Mouse (Mus musculus) cerebellum, postnatal 25 days (tissue): Measurements from ENCODE around the gene Adcy6.

Experiments used
- DNase-seq, 2 experiments: peaks; one replicate each; pipeline ENCODE4 v3.0.0; 2021; ENCODE audit warnings: mixed read lengths in 2 of 2

Adcy6 gene

GRCm38 (mm10) chr15:98609331-98610130, at the start of gene Adcy6:
Adcy6 (minus strand) TSS chr15:98610076.
- peak; percentile 77 to 85 for DNase-seq

DNA sequence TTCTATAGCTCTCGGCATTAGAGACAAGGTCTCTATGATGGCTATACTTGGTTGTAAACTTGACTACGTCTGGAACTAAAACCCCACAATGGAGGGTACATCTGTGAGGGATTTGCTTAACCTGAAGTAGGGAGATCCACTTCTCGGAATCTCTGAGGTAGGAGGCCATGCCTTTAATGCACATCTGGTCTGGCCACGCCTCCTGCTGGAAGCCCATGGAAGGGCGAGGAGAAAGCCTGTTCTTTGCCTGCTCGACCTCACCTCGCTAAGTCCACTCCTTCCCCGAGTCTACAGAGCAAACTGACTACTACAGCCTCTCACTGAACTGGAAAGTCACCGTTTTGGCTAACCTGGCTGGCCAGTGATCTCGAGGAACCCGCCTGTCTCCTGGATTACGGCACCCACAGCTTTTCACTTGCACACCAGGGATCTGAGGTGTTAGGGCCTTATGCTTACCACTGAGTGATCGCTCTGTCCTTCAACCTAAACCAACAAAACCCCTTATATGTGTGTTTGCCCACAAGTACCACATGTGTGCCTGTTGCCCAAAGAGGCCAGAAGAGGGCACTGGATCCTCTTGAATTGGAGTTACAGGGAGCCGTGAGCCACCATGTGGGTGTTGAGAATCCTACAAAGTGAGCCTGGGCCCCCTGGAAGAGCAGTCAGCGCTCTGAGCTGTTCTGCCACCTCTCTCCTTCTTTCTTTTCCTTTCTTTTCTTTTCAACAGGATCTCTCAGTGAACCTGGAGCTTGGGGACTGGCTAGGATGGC, 47.3 kb upstream of the Adcy6 start:
- no peak for DNase-seq

- DNase-seq, result no peak
These were observed 42.3 kb upstream of the Adcy6 start for GRCm38 (mm10) chr15:98652174-98652573.

DNA sequence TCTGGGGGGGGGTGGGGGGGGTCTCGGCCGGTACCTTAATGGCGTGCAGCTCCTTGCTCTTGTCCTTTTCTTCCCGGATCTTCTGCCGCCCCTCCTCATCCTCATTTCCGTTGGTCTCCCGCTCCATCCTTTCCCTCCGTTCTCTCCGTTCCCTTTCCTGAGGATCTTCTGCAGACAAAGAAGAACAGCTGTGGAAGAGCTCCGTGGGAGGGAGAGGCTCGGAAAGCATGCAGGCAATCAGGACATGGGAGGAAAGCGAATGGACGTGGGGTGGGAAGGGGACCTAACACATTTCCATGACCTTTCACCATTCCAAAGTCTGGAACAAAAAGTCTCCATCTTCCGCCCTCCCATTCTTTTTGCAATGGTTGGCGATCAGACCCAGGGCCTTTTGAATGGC, 41.6 kb upstream of the Adcy6 start:
- no peak for DNase-seq

DNA sequence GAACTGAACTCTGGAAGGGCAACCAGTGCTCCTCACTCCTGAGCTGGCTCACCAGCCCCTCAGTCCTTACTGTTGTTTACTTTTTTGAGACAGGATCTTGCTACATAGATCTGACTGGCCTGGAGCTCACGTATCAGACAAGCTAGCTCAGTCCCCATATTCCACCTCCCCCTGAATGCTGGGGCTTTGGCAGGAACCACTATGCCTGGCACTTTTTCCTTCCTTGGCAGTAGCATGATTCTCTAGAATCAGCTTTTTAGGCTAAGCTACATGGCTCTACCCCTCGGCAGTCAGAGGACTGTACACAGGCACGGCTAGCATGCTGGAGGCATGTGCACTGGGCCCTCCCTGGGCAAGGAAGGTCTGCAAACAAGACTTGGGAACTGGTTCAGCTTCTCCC, 38.2 kb upstream of the Adcy6 start:
- DNase-seq, result no peak

DNA sequence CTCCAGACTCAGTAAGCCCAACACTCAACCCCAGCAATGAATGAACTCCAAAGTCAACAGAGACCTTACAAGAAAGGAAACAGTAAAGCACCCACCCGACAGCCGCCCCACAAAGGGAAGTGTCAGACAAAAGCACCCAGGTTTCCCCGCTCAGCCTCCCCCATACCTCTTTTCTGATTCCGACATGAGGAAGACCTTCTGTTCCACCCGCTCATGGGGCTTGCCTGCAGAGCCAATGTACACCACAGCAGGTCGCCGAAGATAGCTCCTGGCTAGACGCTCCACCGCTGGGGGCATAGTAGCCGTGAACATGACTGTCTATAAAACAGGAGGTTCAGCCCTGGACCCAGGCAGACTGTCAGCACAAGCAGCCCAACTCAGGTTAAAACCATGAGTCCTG, 37.4 kb upstream of the Adcy6 start:
- DNase-seq, result no peak

- DNase-seq, result no peak
These were observed 36.9 kb upstream of the Adcy6 start for GRCm38 (mm10) chr15:98646737-98647136.

DNA sequence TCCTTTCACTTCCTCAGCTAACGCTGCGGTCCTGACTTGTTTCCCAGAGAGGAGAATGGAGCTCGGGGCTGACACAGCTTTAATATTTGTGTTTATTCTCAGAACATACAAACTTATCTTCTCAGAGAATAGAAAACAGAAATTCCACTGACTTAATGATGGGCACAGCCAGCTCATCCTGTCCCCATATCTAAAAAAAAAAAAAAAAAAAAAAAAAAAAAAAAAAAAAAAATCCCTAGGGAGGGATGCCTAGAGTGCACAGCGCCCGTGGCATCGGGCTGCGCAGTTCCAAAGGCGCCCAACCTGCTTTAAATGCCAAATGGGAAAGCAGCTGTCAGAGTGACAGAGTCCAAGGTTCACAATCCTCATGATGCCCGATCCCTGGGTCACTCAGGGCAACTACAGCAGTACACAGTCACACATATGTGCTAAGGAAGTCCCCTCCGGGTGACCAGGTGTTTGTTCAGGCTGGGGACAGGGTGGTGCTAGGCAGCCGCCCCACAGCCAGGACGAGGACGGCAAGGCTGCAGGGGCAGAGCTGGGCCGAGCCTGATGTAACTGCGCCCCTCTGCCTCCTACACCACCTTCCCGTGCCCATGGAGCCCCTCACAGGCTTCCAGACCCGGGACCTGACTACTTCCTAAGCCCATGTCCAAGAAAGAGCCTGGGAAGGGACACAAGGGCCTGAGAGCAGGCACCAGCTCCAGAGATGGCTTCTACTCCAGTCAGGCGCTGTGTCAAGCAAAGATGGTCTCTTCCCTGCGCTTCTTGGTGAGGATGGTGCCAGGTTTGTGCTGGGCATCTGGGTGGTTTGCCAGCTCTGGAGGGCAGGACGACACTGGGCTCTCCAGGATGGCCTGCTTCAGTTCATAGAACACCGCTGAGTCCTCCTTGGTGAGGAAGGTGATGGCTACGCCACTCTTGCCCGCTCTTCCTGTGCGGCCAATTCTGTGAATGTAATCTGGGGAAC, 35.5 kb upstream of the Adcy6 start:
- DNase-seq, result no peak

- DNase-seq, result no peak
These were observed 34.5 kb upstream of the Adcy6 start for GRCm38 (mm10) chr15:98644406-98644805.

DNA sequence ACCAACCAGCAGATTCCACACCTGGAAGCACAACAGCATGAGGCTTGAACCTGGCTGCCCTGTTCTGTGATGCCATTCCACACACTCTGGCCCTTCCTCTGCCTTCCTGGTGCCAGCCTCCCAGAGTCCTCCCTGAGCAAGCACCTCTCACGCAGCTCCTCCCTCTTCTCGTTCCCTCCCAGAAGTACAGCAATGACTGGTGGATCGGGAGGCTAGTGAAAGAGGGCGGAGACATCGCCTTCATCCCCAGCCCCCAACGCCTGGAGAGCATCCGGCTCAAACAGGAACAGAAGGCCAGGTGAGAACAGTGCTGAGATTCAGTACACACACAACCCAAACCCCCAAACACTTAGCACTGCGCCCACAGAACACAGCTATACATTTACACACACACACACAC, 30.3 kb upstream of the Adcy6 start:
- DNase-seq, result no peak

- DNase-seq, result peak; percentile 41 to 58
These were observed 27.3 kb upstream of the Adcy6 start for GRCm38 (mm10) chr15:98637155-98637554.

GRCm38 (mm10) chr15:98636517-98636916, 26.6 kb upstream of the Adcy6 start:
- peak in 1 of 2 experiments; percentile 50 for DNase-seq

GRCm38 (mm10) chr15:98635291-98635841, 25.5 kb upstream of the Adcy6 start:
- peak; percentile 53 for DNase-seq

- DNase-seq, result peak; percentile 88 to 90
These were observed 24.7 kb upstream of the Adcy6 start for GRCm38 (mm10) chr15:98634541-98635081.

- peak in 1 of 2 experiments; percentile 51 for DNase-seq
These were observed 24.1 kb upstream of the Adcy6 start for GRCm38 (mm10) chr15:98633822-98634470.

GRCm38 (mm10) chr15:98632921-98633320, 23.0 kb upstream of the Adcy6 start:
- no peak for DNase-seq

- DNase-seq, result peak; percentile 59 to 69
These were observed 22.4 kb upstream of the Adcy6 start for GRCm38 (mm10) chr15:98632107-98632744.

- peak; percentile 72 to 87 for DNase-seq
These were observed 21.6 kb upstream of the Adcy6 start for GRCm38 (mm10) chr15:98631493-98631892.

DNA sequence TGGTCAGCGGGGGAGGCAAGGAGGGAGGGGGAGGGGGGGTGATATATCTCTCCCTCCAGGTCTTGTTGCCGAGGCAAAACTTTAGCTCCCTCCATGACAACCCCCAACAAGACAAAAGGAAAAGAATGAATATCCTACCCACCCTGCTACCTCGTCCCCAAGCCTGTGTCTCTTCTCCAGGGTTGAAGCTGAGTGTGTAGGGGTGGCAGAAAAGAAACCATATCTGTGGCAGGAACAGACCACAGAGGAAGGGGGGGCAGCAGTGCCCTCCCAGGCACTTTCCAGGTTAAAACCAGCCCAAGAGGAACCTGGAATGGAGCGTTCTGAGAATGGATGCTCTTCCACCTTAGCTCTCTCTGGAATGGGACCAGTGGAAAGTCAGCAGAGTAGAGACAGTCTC, 20.7 kb upstream of the Adcy6 start, which contains the start of gene Cacnb3:
Cacnb3 (plus strand) TSS at position 301 of the 400 bp plus-strand sequence.
- no peak for DNase-seq

DNA sequence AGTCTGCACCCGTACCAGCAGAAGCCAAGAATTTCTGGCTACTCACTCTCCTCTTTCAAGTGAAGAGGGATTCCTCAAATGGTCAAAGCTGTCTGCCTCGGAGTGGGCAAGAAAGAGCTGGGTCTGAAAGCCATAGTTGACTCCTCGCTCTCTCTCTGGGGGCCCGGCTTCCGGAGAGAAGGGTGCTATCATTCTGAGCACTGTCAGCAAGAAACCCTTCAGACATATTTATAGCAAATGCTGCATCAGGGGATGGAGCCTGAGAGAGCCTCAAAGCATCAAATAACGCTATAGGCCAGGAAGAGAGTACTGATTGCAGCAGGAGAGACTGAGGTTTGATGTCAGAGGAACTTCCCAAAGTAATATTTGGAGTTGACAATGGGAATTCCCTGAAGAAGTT, 19.6 kb upstream of the Adcy6 start:
- DNase-seq, result no peak
